Mouse (Mus musculus) kidney, postnatal 0 days (tissue): ENCODE measurements around the gene Foxl2. TPM values are rescaled to one million over a fixed set of nuclear protein-coding genes. Genes with fewer than 3 reads are reported as not detected.

ENCODE experiments used
- ATAC-seq: fragments of 200-750 bp; cut with Nextera tagmentation; replicated peaks from 2 replicates; pipeline ENCODE4 v1.8.0; 2017; ENCODE audit warnings: low read depth, moderate number of reproducible peaks, moderate TSS enrichment, moderate library complexity; ENCODE audit not compliant: low FRiP score
- DNase-seq: peaks from one replicate; pipeline ENCODE4 v3.0.0-alpha.2; 2016; ENCODE audit warnings: low spot score
- H3K27ac ChIP-seq: fragments of 300-500 bp; sonication (generic); 2 replicates; pipeline ENCODE4 v1.5.1; 2014; ENCODE audit warnings: mild to moderate bottlenecking
- H3K27me3 ChIP-seq: fragments of 300-500 bp; sonication (generic); 2 replicates; pipeline ENCODE4 v1.6.1; 2014; ENCODE audit warnings: low read length, mixed read lengths; ENCODE audit not compliant: insufficient read depth
- H3K36me3 ChIP-seq: fragments of 300-500 bp; sonication (generic); 2 replicates; pipeline ENCODE4 v1.6.1; 2014; ENCODE audit warnings: low read length, mixed read lengths; ENCODE audit not compliant: insufficient read depth
- H3K4me1 ChIP-seq: fragments of 300-500 bp; sonication (generic); replicated peaks from 2 replicates; pipeline ENCODE4 v1.6.1; 2014; ENCODE audit warnings: antibody characterized with exemption, low read length, mixed read lengths; ENCODE audit not compliant: insufficient read depth
- H3K4me2 ChIP-seq: fragments of 300-500 bp; sonication (generic); 2 replicates; pipeline ENCODE4 v1.6.1; 2014; ENCODE audit warnings: mild to moderate bottlenecking, low read length, moderate library complexity, mixed read lengths
- H3K4me3 ChIP-seq: fragments of 300-500 bp; sonication (generic); replicated peaks from 2 replicates; pipeline ENCODE4 v1.5.1; 2014; ENCODE audit warnings: low read depth, low read length
- H3K9ac ChIP-seq: fragments of 300-500 bp; sonication (generic); 2 replicates; pipeline ENCODE4 v1.6.1; 2014; ENCODE audit warnings: low read depth, low read length
- H3K9me3 ChIP-seq: fragments of 300-500 bp; sonication (generic); replicated peaks from 2 replicates; pipeline ENCODE4 v1.6.1; 2016; ENCODE audit warnings: low read length, inconsistent platforms, mixed read lengths
- CTCF ChIP-seq: IDR thresholded peaks from 2 replicates; pipeline ENCODE4 v1.5.1; 2016; ENCODE audit warnings: antibody characterized with exemption, low read depth, mild to moderate bottlenecking, moderate library complexity
- WGBS: fragments of 180-500 bp; shearing (Covaris S2); extraction: QIAGEN DNeasy Blood & Tissue Kit; methylation state at CpG from one replicate; pipeline ENCODE4 v1.1.7; 2014; 5-methylcytosine and 5-hydroxymethylcytosine counted together
- polyA plus RNA-seq: library from polyadenylated mRNA; unstranded; fragments of >200 nt; fragmentation: Nextera tagmentation; extraction: Ambion mirVana; gene quantifications from 2 replicates; pipeline ENCODE4 v1.2.1, GENCODE M21; 2015

The Foxl2 gene
- polyA plus RNA-seq, 1 experiment from 2014 or later, result not detected

DNA sequence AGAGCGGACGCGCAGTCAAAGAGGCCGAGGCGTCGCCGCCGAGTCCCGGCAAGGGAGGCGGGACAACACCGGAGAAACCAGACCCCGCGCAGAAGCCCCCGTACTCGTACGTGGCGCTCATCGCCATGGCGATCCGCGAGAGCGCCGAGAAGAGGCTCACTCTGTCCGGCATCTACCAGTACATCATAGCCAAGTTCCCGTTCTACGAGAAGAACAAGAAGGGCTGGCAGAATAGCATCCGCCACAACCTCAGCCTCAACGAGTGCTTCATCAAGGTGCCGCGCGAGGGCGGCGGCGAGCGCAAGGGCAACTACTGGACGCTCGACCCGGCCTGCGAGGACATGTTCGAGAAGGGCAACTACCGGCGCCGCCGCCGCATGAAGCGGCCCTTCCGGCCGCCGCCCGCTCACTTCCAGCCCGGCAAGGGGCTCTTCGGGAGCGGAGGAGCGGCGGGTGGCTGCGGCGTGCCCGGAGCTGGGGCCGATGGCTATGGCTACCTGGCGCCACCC is 682 bp downstream of the Foxl2 start:
- Histone ChIP-seq H3K9me3 (no peaks in the 10 kb centered on the region), H3K27ac (no peak overlapping the region), H3K4me2 (peak overlapping the region; percentile 76), H3K9ac (no peak overlapping the region), H3K36me3 (no peaks in the 10 kb centered on the region), H3K4me1 (peaks cover 22% of the 10 kb centered on the region; the same call in 1 of the 2 replicates), H3K4me3 (peak overlapping the region; percentile 42), H3K27me3 (peaks cover 95% of the 10 kb centered on the region)
- no peak for ATAC-seq
- no peak for DNase-seq
- under 1% methylated on average over 59 of the region's 60 CpGs for WGBS
- no peak for TF ChIP-seq CTCF

DNA sequence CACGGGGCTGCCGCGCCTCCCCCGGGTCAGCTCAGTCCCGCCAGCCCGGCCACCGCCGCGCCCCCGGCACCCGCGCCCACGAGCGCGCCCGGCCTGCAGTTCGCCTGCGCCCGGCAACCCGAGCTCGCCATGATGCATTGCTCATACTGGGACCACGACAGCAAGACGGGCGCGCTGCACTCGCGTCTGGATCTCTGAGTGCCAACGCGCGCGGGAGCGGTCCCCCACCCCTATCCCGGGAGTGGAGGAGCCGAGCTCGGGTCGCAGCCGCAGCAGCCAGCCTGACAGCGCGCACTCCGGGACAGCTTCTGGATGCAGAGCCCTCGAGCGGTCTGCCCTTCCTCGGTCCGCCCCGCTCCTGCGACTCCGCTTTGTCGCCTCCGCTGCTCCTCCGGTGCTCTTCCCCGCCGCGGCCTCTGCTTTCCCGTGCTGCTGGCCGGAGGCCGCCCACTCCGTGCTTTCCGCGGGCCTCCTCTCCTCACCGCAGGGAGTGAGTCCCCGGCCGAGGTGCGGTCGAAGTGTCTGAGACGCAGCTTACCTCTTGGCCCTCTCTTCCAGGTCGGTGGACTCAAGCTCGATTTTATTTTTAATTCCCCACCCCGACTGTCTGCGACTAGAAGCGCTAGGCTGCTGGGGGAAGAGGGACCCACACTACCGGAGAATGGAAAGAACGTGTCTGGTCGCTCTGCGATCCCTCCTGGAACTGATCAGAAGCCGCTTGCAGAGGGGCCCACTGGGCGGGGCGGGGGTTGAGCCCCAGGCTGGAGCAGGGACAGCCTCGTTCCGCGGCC is 1.7 kb downstream of the Foxl2 start:
- Histone ChIP-seq H3K36me3 (no peaks in the 10 kb centered on the region), H3K9me3 (no peaks in the 10 kb centered on the region), H3K4me1 (peaks cover 22% of the 10 kb centered on the region; the same call in 1 of the 2 replicates), H3K27me3 (peaks cover 95% of the 10 kb centered on the region), H3K9ac (no peak overlapping the region), H3K4me3 (peak overlapping the region; percentile 42), H3K4me2 (peak overlapping the region; percentile 76), H3K27ac (no peak overlapping the region)
- DNase-seq (no peak), ATAC-seq (peak; percentile 6; the same call in 1 of the 2 replicates)
- no peak for TF ChIP-seq CTCF
- WGBS, result under 1% methylated on average over 62 of the region's 80 CpGs

DNA sequence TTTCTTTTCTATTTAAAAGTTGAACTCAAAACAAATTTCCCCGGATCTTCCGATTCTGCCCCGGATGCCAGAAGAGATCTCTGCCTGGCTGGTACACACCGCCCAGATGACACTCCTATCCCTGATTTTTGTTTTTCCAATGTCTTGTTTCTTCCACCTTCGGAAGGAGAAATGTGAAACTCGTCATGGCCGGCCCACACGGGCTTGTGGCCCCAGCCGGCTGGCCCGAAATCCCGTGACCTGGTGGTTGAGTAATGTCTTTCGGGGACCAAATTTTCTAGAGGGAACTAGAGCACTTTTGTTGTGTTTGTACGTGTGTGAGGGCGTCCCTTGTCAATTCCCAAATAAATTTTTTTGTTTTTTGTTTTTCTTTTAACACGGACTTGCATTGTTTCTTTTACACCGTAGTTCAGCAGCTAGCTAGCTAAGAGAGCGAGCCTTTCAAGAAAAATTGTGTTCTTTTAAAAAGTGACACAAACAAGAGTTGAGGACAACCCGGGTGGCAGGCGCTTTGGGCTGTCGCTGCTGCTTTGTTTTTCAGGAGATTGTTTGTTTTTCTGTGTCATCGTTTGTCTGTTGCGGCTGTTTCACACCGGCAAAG is 2.8 kb downstream of the Foxl2 start:
- H3K9me3 ChIP-seq, result no peaks in the 10 kb centered on the region
- H3K9ac ChIP-seq, result no peak overlapping the region
- peaks cover 95% of the 10 kb centered on the region for H3K27me3 ChIP-seq
- peaks cover 22% of the 10 kb centered on the region; the same call in 1 of the 2 replicates for H3K4me1 ChIP-seq
- 3% methylated on average over 23 of the region's 23 CpGs for WGBS
- no peaks in the 10 kb centered on the region for H3K36me3 ChIP-seq
- no peak overlapping the region for H3K4me2 ChIP-seq
- ATAC-seq (no peak), DNase-seq (no peak)
- H3K27ac ChIP-seq, result no peak overlapping the region
- H3K4me3 ChIP-seq, result no peak overlapping the region
- TF ChIP-seq CTCF, result no peak

DNA sequence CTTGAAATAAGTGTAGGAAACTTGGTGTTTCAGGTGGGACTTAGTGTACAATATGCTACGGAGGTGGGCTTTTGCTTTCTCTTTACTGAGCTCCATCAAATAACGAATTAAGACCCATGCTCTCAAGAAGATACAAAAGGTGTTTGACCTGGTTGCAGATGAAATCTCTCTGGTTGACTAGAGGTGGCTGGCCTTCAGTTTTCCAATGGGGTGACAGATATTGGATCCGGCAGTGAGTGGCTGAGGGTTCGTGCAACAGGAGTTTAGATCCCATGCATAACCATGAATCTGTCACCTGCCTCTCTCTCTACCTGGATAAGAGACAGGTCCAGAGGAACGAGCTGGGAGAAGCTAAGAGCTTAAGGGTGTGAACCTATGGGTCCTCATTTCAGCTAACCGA is 3.5 kb downstream of the Foxl2 start:
- Histone ChIP-seq H3K4me1 (peaks cover 22% of the 10 kb centered on the region; the same call in 1 of the 2 replicates), H3K9ac (no peak overlapping the region), H3K27me3 (peaks cover 95% of the 10 kb centered on the region), H3K4me2 (no peak overlapping the region), H3K27ac (no peak overlapping the region), H3K36me3 (no peaks in the 10 kb centered on the region), H3K4me3 (no peak overlapping the region), H3K9me3 (no peaks in the 10 kb centered on the region)
- 1% methylated on average over 6 of the region's 6 CpGs for WGBS
- no peak for ATAC-seq
- TF ChIP-seq CTCF, result no peak
- DNase-seq, result no peak

DNA sequence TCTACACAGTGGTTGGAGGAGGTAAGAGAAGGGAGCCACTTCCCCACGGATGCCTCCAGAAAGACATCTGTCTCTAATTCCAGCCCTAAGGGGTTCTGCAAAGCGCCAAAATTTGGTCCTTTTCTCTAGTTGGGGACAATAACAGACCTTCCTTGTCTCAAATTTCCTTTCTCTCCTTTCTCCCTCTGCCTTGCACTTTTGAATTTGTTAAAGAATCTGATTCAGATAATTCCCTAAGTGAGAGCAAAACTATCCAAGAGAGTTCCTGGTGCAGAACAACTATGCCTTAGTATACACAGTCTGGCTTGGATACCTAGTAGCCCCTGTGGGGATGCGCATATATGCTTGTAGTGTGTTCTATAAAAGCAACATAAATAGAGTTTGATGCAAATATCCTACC is 4.8 kb downstream of the Foxl2 start:
- Histone ChIP-seq H3K27me3 (peaks cover 93% of the 10 kb centered on the region), H3K27ac (no peak overlapping the region), H3K9me3 (no peaks in the 10 kb centered on the region), H3K4me3 (no peak overlapping the region), H3K4me2 (no peak overlapping the region), H3K4me1 (peaks cover 20% of the 10 kb centered on the region; the same call in 1 of the 2 replicates), H3K36me3 (no peaks in the 10 kb centered on the region), H3K9ac (no peak overlapping the region)
- no peak for DNase-seq
- TF ChIP-seq CTCF, result no peak
- 28% methylated on average over 3 of the region's 3 CpGs for WGBS
- no peak for ATAC-seq

DNA sequence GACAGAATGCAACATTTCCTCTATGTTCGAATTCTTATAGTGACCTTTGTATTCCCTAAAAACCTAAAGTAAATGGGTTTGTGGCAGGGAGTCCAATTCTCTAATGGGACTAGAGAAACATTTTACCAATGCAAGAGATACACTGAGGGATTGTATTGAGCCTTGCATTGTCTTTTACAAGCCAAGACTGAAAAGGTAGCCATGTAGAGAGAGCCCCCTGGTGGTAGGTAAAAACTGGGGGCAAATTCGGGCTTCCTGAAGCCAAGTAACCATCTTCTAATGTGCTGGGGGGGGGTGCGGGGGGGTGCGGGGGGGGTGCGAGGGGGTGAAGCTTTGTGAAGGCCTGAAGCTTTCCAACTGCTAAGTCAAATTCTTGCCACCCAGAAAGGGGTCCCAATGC is 5.3 kb downstream of the Foxl2 start:
- peak; percentile 39; the same call in 1 of the 2 replicates for TF ChIP-seq CTCF
- H3K36me3 ChIP-seq, result no peaks in the 10 kb centered on the region
- no peak overlapping the region for H3K9ac ChIP-seq
- peaks cover 91% of the 10 kb centered on the region for H3K27me3 ChIP-seq
- no peak overlapping the region for H3K4me3 ChIP-seq
- H3K9me3 ChIP-seq, result no peaks in the 10 kb centered on the region
- peaks cover 15% of the 10 kb centered on the region; the same call in 1 of the 2 replicates for H3K4me1 ChIP-seq
- ATAC-seq (no peak), DNase-seq (no peak)
- WGBS, result 18% methylated on average over 5 of the region's 5 CpGs
- H3K27ac ChIP-seq, result no peak overlapping the region
- H3K4me2 ChIP-seq, result no peak overlapping the region
